Mouse (Mus musculus) B cell, adult (primary cell): Measurements from ENCODE around the gene Slc6a19. TPM values are rescaled to one million over a fixed set of nuclear protein-coding genes. Genes with fewer than 3 reads are reported as not detected.

Experiments used
- total RNA-seq: library from RNA; stranded (reverse); gene quantifications from 4 replicates; pipeline ENCODE4 v1.2.4, GENCODE M21; 2023; ENCODE audit not compliant: inconsistent age

Gene Slc6a19
- total RNA-seq, result not detected in 4 replicates

GRCm38 (mm10) chr13:73704694-73705325 lies at the start of gene Slc6a19:
Gene Slc6a19, minus strand, starts transcription at chr13:73704865.

GRCm38 (mm10) chr13:73732742-73733700 lies 28.4 kb upstream of the Slc6a19 start, which contains the start of gene Slc12a7:
Gene Slc12a7, plus strand, starts transcription at chr13:73733094.

GRCm38 (mm10) chr13:73677853-73678252 lies 26.8 kb downstream of the Slc6a19 start, which contains the start of gene Slc6a18:
Gene Slc6a18, minus strand, starts transcription at chr13:73678023.

Other genes with a start within 250 kb of the Slc6a19 start
- gene Lpcat1, start 237.7 kb downstream of the Slc6a19 start, total RNA-seq, result 108 to 130 TPM (median 124 TPM) in 4 replicates
- gene Slc6a3, start 168.1 kb downstream of the Slc6a19 start, total RNA-seq, result not detected in 4 replicates
- 125 to 154 TPM (median 129 TPM) in 4 replicates for gene Clptm1l, start 100.9 kb downstream of the Slc6a19 start, total RNA-seq
- gene Tert, start 78.0 kb downstream of the Slc6a19 start, total RNA-seq, result 4.5 to 6.8 TPM (median 5.1 TPM) in 4 replicates
- not detected in 4 replicates for gene Slc6a18, start 26.8 kb downstream of the Slc6a19 start, total RNA-seq
- 7.6 to 11.5 TPM (median 9.4 TPM) in 4 replicates for gene Slc12a7, start 28.2 kb upstream of the Slc6a19 start, total RNA-seq
- not detected in 4 replicates for gene Nkd2, start 142.8 kb upstream of the Slc6a19 start, total RNA-seq
- gene Trip13, start 232.9 kb upstream of the Slc6a19 start, total RNA-seq, result 4.0 to 5.9 TPM (median 4.9 TPM) in 4 replicates
- gene Brd9, start 232.9 kb upstream of the Slc6a19 start, total RNA-seq, result 91.6 to 107 TPM (median 102 TPM) in 4 replicates